Mouse (Mus musculus) bone marrow, adult 2 months (tissue): ENCODE measurements around the gene Olfr1555-ps1. TPM values are rescaled to one million over a fixed set of nuclear protein-coding genes. Genes with fewer than 3 reads are reported as not detected.

Experiments used
- H3K27ac ChIP-seq: fragments of 200-500 bp; 2 replicates; pipeline ENCODE4 v1.5.1; 2012; ENCODE audit warnings: low read depth, mild to moderate bottlenecking, control low read depth, inconsistent platforms, low read length; ENCODE audit not compliant: control insufficient read depth, poor library complexity, insufficient read depth
- H3K4me1 ChIP-seq: fragments of 200-500 bp; 2 replicates; pipeline ENCODE4 v1.6.1; 2011; ENCODE audit warnings: low read length; ENCODE audit not compliant: control insufficient read depth, insufficient read depth
- H3K4me3 ChIP-seq: fragments of 200-500 bp; replicated peaks from 2 replicates; pipeline ENCODE3; 2011; ENCODE audit warnings: mild to moderate bottlenecking, low read depth, low read length, control low read depth; ENCODE audit not compliant: control insufficient read depth
- CTCF ChIP-seq: fragments of 200-500 bp; IDR thresholded peaks from 2 replicates; pipeline ENCODE4 v1.5.1; 2011; ENCODE audit warnings: low read length, control low read depth; ENCODE audit not compliant: control insufficient read depth, insufficient read depth
- POLR2A ChIP-seq: fragments of 200-500 bp; IDR thresholded peaks from 2 replicates; pipeline ENCODE4 v1.6.1; 2011; ENCODE audit warnings: low read depth, mild to moderate bottlenecking, control low read depth, low read length, borderline replicate concordance; ENCODE audit not compliant: control insufficient read depth
- WGBS: fragments of 180-500 bp; shearing (Covaris S2); methylation state at CpG from one replicate; pipeline ENCODE4 v1.1.7; 2018; 5-methylcytosine and 5-hydroxymethylcytosine counted together
- polyA plus RNA-seq: library from polyadenylated mRNA; stranded (reverse); fragments of >200 nt; gene quantifications from 2 replicates; pipeline ENCODE4 v1.2.4, GENCODE M21; 2011; ENCODE audit warnings: low replicate concordance; ENCODE audit not compliant: missing spikeins, insufficient read depth, insufficient read length

Gene Olfr1555-ps1
- polyA plus RNA-seq, 1 experiment: not detected

GRCm38 (mm10) chr19:12115797-12116196, 54.1 kb downstream of the Olfr1555-ps1 start, which contains the start of gene Olfr1428:
TSS of gene Olfr1428 (minus strand) at chr19:12115897.
- TF ChIP-seq CTCF (no peak), POLR2A (no peak)
- H3K4me3 ChIP-seq: no peak within 1 kb of the TSS
- H3K27ac ChIP-seq: no peak within 1 kb of the TSS
- 58% methylated on average over 1 of the region's 1 CpGs for WGBS
- no peaks in the 10 kb centered on the region for H3K4me1 ChIP-seq

Other genes with a start within 250 kb of the Olfr1555-ps1 start
- gene Osbp, start 204.2 kb downstream of the Olfr1555-ps1 start, polyA plus RNA-seq: 14.4 and 15.7 TPM in 2 replicates
- gene Olfr1423, start 128.8 kb downstream of the Olfr1555-ps1 start, polyA plus RNA-seq: not detected in 2 replicates
- gene Olfr1424, start 107.4 kb downstream of the Olfr1555-ps1 start, polyA plus RNA-seq: not detected in 2 replicates
- gene Olfr1425, start 92.4 kb downstream of the Olfr1555-ps1 start, polyA plus RNA-seq: not detected in 2 replicates
- not detected in 2 replicates for gene Olfr1426, start 78.1 kb downstream of the Olfr1555-ps1 start, polyA plus RNA-seq
- gene Olfr1427, start 66.8 kb downstream of the Olfr1555-ps1 start, polyA plus RNA-seq: not detected in 2 replicates
- gene Olfr1428, start 54.2 kb downstream of the Olfr1555-ps1 start, polyA plus RNA-seq: not detected in 2 replicates
- not detected in 2 replicates for gene Olfr76, start 46.9 kb downstream of the Olfr1555-ps1 start, polyA plus RNA-seq
- gene Olfr1431, start 30.5 kb upstream of the Olfr1555-ps1 start, polyA plus RNA-seq: not detected in 2 replicates
- gene Olfr1432, start 62.5 kb upstream of the Olfr1555-ps1 start, polyA plus RNA-seq: not detected in 2 replicates
- not detected in 2 replicates for gene Olfr262, start 71.5 kb upstream of the Olfr1555-ps1 start, polyA plus RNA-seq
- not detected in 2 replicates for gene Olfr235, start 90.9 kb upstream of the Olfr1555-ps1 start, polyA plus RNA-seq
- not detected in 2 replicates for gene Olfr1434, start 109.7 kb upstream of the Olfr1555-ps1 start, polyA plus RNA-seq
- gene Olfr1436, start 129.0 kb upstream of the Olfr1555-ps1 start, polyA plus RNA-seq: not detected in 2 replicates
- not detected in 2 replicates for gene Olfr1437, start 155.0 kb upstream of the Olfr1555-ps1 start, polyA plus RNA-seq
- not detected in 2 replicates for gene Olfr1438-ps1, start 165.8 kb upstream of the Olfr1555-ps1 start, polyA plus RNA-seq
- 0.70 and 1.5 TPM in 2 replicates for gene Olfr1440, start 217.2 kb upstream of the Olfr1555-ps1 start, polyA plus RNA-seq
- not detected in 2 replicates for gene Olfr1441, start 247.3 kb upstream of the Olfr1555-ps1 start, polyA plus RNA-seq